Mouse (Mus musculus): ENCODE results near the gene Pemt. TPM values are rescaled to one million over a fixed set of nuclear protein-coding genes. Genes with fewer than 3 reads are reported as not detected.

The Pemt gene
- polyA plus RNA-seq, 1 experiment = 3.7 TPM

- WGBS = 73% methylated on average over 1 of the region's 1 CpGs
- TF ChIP-seq POLR2A (IDR thresholded peaks at IDR 0.05; ENCODE audit: borderline replicate concordance, control insufficient read depth, low read depth, low read length) (no peak), CTCF (IDR thresholded peaks at IDR 0.05; ENCODE audit: control insufficient read depth, insufficient read depth, low read length) (no peak)
- Histone ChIP-seq H3K27ac (ENCODE audit: control insufficient read depth, insufficient read depth, low read depth, low read length, poor library complexity) (no peak overlapping the region), H3K4me3 (replicated peaks; ENCODE audit: control insufficient read depth, low read depth, low read length) (no peak overlapping the region), H3K4me1 (ENCODE audit: control insufficient read depth, insufficient read depth, low read length) (peaks cover 3% of the 10 kb centered on the region; the same call in 1 of the 2 replicates)
Measured at GRCm38 (mm10) chr11:60086676-60087075, 40.4 kb upstream of the Pemt start.

DNA sequence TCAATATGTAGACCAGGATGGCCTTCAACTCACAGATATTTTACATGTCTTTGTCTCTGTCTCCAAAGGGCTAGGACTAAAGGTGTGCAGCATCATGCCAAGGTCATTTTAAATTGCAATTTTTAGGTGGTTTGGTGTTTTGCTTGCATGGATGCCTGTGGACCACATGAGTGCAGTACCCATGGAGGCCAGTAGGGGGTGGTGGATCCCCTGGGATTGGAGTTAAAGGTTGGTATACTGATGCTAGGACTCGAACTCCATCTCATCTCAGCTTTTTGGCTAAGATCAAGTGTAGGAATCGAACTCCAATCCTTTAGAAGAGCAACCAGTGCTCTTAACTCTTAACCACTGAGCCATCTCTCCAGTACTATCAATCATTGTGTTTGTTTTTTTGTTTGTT is 38.3 kb upstream of the Pemt start:
- H3K4me1 ChIP-seq (ENCODE audit: control insufficient read depth, insufficient read depth, low read length) = no peaks in the 10 kb centered on the region; the same call in 1 of the 2 replicates
- H3K27ac ChIP-seq (ENCODE audit: control insufficient read depth, insufficient read depth, low read depth, low read length, poor library complexity) = no peak overlapping the region; the same call in 1 of the 2 replicates
- H3K4me3 ChIP-seq (replicated peaks; ENCODE audit: control insufficient read depth, low read depth, low read length) = no peak overlapping the region
- WGBS = 30% methylated on average over 2 of the region's 2 CpGs
- TF ChIP-seq POLR2A (IDR thresholded peaks at IDR 0.05; ENCODE audit: borderline replicate concordance, control insufficient read depth, low read depth, low read length) (no peak), CTCF (IDR thresholded peaks at IDR 0.05; ENCODE audit: control insufficient read depth, insufficient read depth, low read length) (peak; percentile 84)

- no peak overlapping the region for H3K4me3 ChIP-seq (replicated peaks; ENCODE audit: control insufficient read depth, low read depth, low read length)
- H3K27ac ChIP-seq (ENCODE audit: control insufficient read depth, insufficient read depth, low read depth, low read length, poor library complexity) = no peak overlapping the region
- H3K4me1 ChIP-seq (ENCODE audit: control insufficient read depth, insufficient read depth, low read length) = no peaks in the 10 kb centered on the region
- TF ChIP-seq POLR2A (IDR thresholded peaks at IDR 0.05; ENCODE audit: borderline replicate concordance, control insufficient read depth, low read depth, low read length) = no peak
- TF ChIP-seq CTCF (IDR thresholded peaks at IDR 0.05; ENCODE audit: control insufficient read depth, insufficient read depth, low read length) = peak; percentile 60
- WGBS = 17% methylated on average over 4 of the region's 4 CpGs
Measured at GRCm38 (mm10) chr11:60076790-60077189, 30.5 kb upstream of the Pemt start.

- TF ChIP-seq POLR2A (IDR thresholded peaks at IDR 0.05; ENCODE audit: borderline replicate concordance, control insufficient read depth, low read depth, low read length) = no peak
- TF ChIP-seq CTCF (IDR thresholded peaks at IDR 0.05; ENCODE audit: control insufficient read depth, insufficient read depth, low read length) = no peak
- WGBS = 9% methylated on average over 3 of the region's 3 CpGs
- no peak overlapping the region for H3K27ac ChIP-seq (ENCODE audit: control insufficient read depth, insufficient read depth, low read depth, low read length, poor library complexity)
- no peak overlapping the region for H3K4me3 ChIP-seq (replicated peaks; ENCODE audit: control insufficient read depth, low read depth, low read length)
- H3K4me1 ChIP-seq (ENCODE audit: control insufficient read depth, insufficient read depth, low read length) = no peaks in the 10 kb centered on the region
Measured at GRCm38 (mm10) chr11:60076183-60076582, 29.9 kb upstream of the Pemt start.

DNA sequence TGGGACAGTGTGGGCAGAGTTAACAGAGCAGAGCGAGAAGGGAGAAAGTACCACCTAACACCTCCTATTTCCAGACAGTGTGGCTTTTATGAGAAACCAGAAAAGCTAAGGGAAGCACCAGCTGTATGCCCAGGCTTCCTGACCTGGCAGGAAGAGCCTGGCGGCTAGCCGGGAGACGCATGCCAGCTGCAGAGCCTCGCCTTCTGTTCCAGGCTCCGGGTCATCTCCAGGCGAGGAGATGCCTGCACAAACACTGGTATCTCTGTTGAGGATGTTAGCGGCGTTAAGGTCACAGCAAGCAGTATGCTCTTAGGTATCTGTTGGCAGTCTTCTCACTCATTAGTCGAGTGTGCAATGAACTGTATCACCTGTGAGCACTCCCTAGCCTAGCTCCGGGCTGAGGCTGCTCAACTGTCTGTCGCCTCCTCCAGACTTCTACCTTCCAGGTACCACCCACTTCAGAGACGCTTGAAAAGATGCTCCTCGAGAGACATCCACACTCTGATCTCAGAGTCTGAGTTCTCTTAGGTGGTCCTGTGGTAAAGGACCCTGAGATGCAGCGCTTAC is 27.7 kb upstream of the Pemt start:
- TF ChIP-seq POLR2A (IDR thresholded peaks at IDR 0.05; ENCODE audit: borderline replicate concordance, control insufficient read depth, low read depth, low read length) (no peak), CTCF (IDR thresholded peaks at IDR 0.05; ENCODE audit: control insufficient read depth, insufficient read depth, low read length) (no peak)

GRCm38 (mm10) chr11:60073121-60073520 is 26.8 kb upstream of the Pemt start:
- TF ChIP-seq CTCF (IDR thresholded peaks at IDR 0.05; ENCODE audit: control insufficient read depth, insufficient read depth, low read length) (no peak), POLR2A (IDR thresholded peaks at IDR 0.05; ENCODE audit: borderline replicate concordance, control insufficient read depth, low read depth, low read length) (no peak)
- H3K4me3 ChIP-seq (replicated peaks; ENCODE audit: control insufficient read depth, low read depth, low read length) = no peak overlapping the region
- no peak overlapping the region for H3K27ac ChIP-seq (ENCODE audit: control insufficient read depth, insufficient read depth, low read depth, low read length, poor library complexity)
- no peaks in the 10 kb centered on the region; the same call in 1 of the 2 replicates for H3K4me1 ChIP-seq (ENCODE audit: control insufficient read depth, insufficient read depth, low read length)

More for the DNA sequence above, 27.7 kb upstream of the Pemt start:
- Histone ChIP-seq H3K4me1 (ENCODE audit: control insufficient read depth, insufficient read depth, low read length) (no peaks in the 10 kb centered on the region; the same call in 1 of the 2 replicates), H3K4me3 (replicated peaks; ENCODE audit: control insufficient read depth, low read depth, low read length) (no peak overlapping the region), H3K27ac (ENCODE audit: control insufficient read depth, insufficient read depth, low read depth, low read length, poor library complexity) (no peak overlapping the region)
- 51% methylated on average over 15 of the region's 15 CpGs for WGBS

DNA sequence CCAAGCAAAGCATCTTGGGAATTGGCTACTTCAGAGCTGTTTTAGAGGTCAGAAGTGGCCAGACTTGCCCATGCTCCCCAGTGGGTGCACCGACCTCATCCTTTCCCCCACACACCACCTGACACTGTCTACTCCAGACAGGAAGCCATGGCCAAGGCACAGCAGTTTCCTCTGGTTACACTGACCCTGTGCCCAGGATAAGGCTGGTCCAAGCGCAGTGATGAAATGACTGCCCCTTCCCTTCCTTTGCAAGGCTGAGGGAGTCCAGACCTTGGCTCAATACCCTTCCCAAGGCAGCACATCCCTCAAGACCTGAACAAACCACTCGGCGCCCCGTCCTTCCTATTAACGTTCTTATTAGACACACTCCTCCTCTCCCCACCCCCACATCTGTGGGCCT is 24.9 kb upstream of the Pemt start:
- no peak overlapping the region for H3K4me3 ChIP-seq (replicated peaks; ENCODE audit: control insufficient read depth, low read depth, low read length)
- no peaks in the 10 kb centered on the region; the same call in 1 of the 2 replicates for H3K4me1 ChIP-seq (ENCODE audit: control insufficient read depth, insufficient read depth, low read length)
- no peak overlapping the region for H3K27ac ChIP-seq (ENCODE audit: control insufficient read depth, insufficient read depth, low read depth, low read length, poor library complexity)
- WGBS = 45% methylated on average over 6 of the region's 6 CpGs
- TF ChIP-seq CTCF (IDR thresholded peaks at IDR 0.05; ENCODE audit: control insufficient read depth, insufficient read depth, low read length) (no peak), POLR2A (IDR thresholded peaks at IDR 0.05; ENCODE audit: borderline replicate concordance, control insufficient read depth, low read depth, low read length) (no peak)

GRCm38 (mm10) chr11:60070599-60070998 is 24.3 kb upstream of the Pemt start:
- WGBS = 34% methylated on average over 8 of the region's 8 CpGs
- H3K4me1 ChIP-seq (ENCODE audit: control insufficient read depth, insufficient read depth, low read length) = no peaks in the 10 kb centered on the region; the same call in 1 of the 2 replicates
- TF ChIP-seq CTCF (IDR thresholded peaks at IDR 0.05; ENCODE audit: control insufficient read depth, insufficient read depth, low read length) = peak; percentile 68
- no peak for TF ChIP-seq POLR2A (IDR thresholded peaks at IDR 0.05; ENCODE audit: borderline replicate concordance, control insufficient read depth, low read depth, low read length)

DNA sequence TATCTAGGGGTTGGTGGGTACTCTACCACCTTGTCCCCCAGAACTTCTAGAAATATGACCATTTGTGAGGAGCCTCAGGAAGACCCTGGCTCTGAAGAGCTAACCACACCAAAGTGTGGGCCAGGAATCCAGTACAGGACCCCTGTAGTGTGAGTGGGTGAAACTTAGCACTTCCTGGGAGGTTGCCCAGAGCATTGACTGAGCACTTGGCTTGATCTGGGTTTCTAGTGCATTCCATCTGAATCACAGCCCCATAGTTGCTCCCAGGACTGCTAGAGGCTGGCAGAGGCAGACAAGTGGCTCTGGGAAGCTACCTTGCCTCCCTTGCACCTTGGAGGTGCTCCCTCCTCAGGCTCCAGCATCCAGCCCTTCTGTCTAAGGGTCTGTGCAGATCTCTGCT is 22.3 kb upstream of the Pemt start:
- Histone ChIP-seq H3K4me1 (ENCODE audit: control insufficient read depth, insufficient read depth, low read length) (no peaks in the 10 kb centered on the region; the same call in 1 of the 2 replicates), H3K27ac (ENCODE audit: control insufficient read depth, insufficient read depth, low read depth, low read length, poor library complexity) (no peak overlapping the region), H3K4me3 (replicated peaks; ENCODE audit: control insufficient read depth, low read depth, low read length) (no peak overlapping the region)
- TF ChIP-seq CTCF (IDR thresholded peaks at IDR 0.05; ENCODE audit: control insufficient read depth, insufficient read depth, low read length) = no peak
- no peak for TF ChIP-seq POLR2A (IDR thresholded peaks at IDR 0.05; ENCODE audit: borderline replicate concordance, control insufficient read depth, low read depth, low read length)

More at GRCm38 (mm10) chr11:60070599-60070998, 24.3 kb upstream of the Pemt start:
- Histone ChIP-seq H3K4me3 (replicated peaks; ENCODE audit: control insufficient read depth, low read depth, low read length) (no peak overlapping the region), H3K27ac (ENCODE audit: control insufficient read depth, insufficient read depth, low read depth, low read length, poor library complexity) (no peak overlapping the region)

Data from bone marrow, adult 2 months (tissue).